Mouse (Mus musculus) CH12.LX (cell line): Measurements from ENCODE around the gene Rnf169. TPM values are rescaled to one million over a fixed set of nuclear protein-coding genes. Genes with fewer than 3 reads are reported as not detected.

Experiments
- DNase-seq: peaks from one replicate; pipeline ENCODE4 v3.0.0-alpha.2; 2013; ENCODE audit errors: extremely low read depth
- H3K27ac ChIP-seq: 2 replicates; pipeline ENCODE4 v1.5.1; 2012; ENCODE audit warnings: low read depth, mild to moderate bottlenecking, control low read depth, moderate library complexity; ENCODE audit not compliant: insufficient read depth
- H3K27me3 ChIP-seq: replicated peaks from 2 replicates; pipeline ENCODE3; 2012; ENCODE audit warnings: inconsistent platforms
- H3K36me3 ChIP-seq, 2 experiments: replicated peaks in 1 of 2; 2 replicates each; pipeline versions ENCODE3 to v1.6.1; 2012; ENCODE audit warnings: inconsistent platforms in 1 of 2, low read length in 1 of 2, mild to moderate bottlenecking in 1 of 2, mixed read lengths in 1 of 2, moderate library complexity in 1 of 2; ENCODE audit not compliant: control insufficient read depth in 1 of 2, insufficient read depth in 1 of 2
- H3K4me1 ChIP-seq, 2 experiments: 2 replicates each; pipeline ENCODE4 v1.6.1; 2012; ENCODE audit warnings: inconsistent platforms in 1 of 2, moderate library complexity in 1 of 2; ENCODE audit not compliant: insufficient read depth in 2 of 2, control insufficient read depth in 1 of 2
- H3K4me2 ChIP-seq: 2 replicates; pipeline ENCODE4 v1.6.1; 2012; ENCODE audit warnings: low read depth, mild to moderate bottlenecking, control low read depth; ENCODE audit not compliant: poor library complexity, insufficient read depth, severe bottlenecking
- H3K4me3 ChIP-seq, 3 experiments: fragments of 150-350 bp in 1 of 3; sonication (generic) in 1 of 3; replicated peaks in 1 of 3; 2 replicates each; pipeline versions ENCODE3 to v1.5.1; 2011 to 2012; ENCODE audit warnings: low read depth in 2 of 3, low read length in 2 of 3, mild to moderate bottlenecking in 2 of 3, moderate library complexity in 2 of 3, control low read depth in 1 of 3, improper control_type of control experiment in 1 of 3, inconsistent platforms in 1 of 3, mixed read lengths in 1 of 3; ENCODE audit not compliant: poor library complexity in 1 of 3
- H3K79me2 ChIP-seq: replicated peaks from 2 replicates; pipeline ENCODE4 v1.6.1; 2012; ENCODE audit warnings: mild to moderate bottlenecking, moderate library complexity; ENCODE audit not compliant: control insufficient read depth, poor library complexity, insufficient read depth, severe bottlenecking; ENCODE audit errors: extremely low read depth
- H3K9ac ChIP-seq: 2 replicates; pipeline ENCODE4 v1.6.1; 2012; ENCODE audit warnings: low read depth, mild to moderate bottlenecking, control low read depth, moderate library complexity; ENCODE audit not compliant: insufficient read depth
- H3K9me3 ChIP-seq: replicated peaks from 2 replicates; pipeline ENCODE3; 2012; ENCODE audit warnings: low read length, inconsistent platforms, mixed read lengths
- BHLHE40 ChIP-seq: IDR thresholded peaks from 2 replicates; pipeline ENCODE4 v1.6.1; 2011; ENCODE audit warnings: mild to moderate bottlenecking, low read depth, low read length, improper control_type of control experiment
- CHD1 ChIP-seq: IDR thresholded peaks from 2 replicates; pipeline ENCODE4 v1.6.1; 2012; ENCODE audit warnings: low read depth, low read length, improper control_type of control experiment, inconsistent platforms
- CHD2 ChIP-seq: IDR thresholded peaks from 2 replicates; pipeline ENCODE4 v1.6.1; 2011; ENCODE audit warnings: low read length, improper control_type of control experiment
- CTCF ChIP-seq, 2 experiments: IDR thresholded peaks in 1 of 2; conservative IDR thresholded peaks in 1 of 2; 2 replicates each; pipeline ENCODE4 v1.5.1; 2011 to 2012; ENCODE audit warnings: low read depth in 2 of 2, low read length in 2 of 2, improper control_type of control experiment in 1 of 2, inconsistent platforms in 1 of 2, mild to moderate bottlenecking in 1 of 2, moderate library complexity in 1 of 2
- E2F4 ChIP-seq: IDR thresholded peaks from 2 replicates; pipeline ENCODE4 v1.6.1; 2011; ENCODE audit warnings: low read depth, low read length, improper control_type of control experiment; ENCODE audit not compliant: insufficient replicate concordance
- ELF1 ChIP-seq: IDR thresholded peaks from 2 replicates; pipeline ENCODE4 v1.6.1; 2014; ENCODE audit warnings: low read depth, mild to moderate bottlenecking, inconsistent platforms, low read length, improper control_type of control experiment
- EP300 ChIP-seq: IDR thresholded peaks from 2 replicates; pipeline ENCODE4 v1.6.1; 2011; ENCODE audit warnings: low read length, improper control_type of control experiment
- ETS1 ChIP-seq: conservative IDR thresholded peaks from 2 replicates; pipeline ENCODE4 v1.6.1; 2012; ENCODE audit warnings: low read depth, mild to moderate bottlenecking, inconsistent platforms, low read length, improper control_type of control experiment, moderate library complexity
- GABPA ChIP-seq: IDR thresholded peaks from 2 replicates; pipeline ENCODE4 v1.6.1; 2012; ENCODE audit warnings: low read depth, low read length, improper control_type of control experiment, inconsistent platforms; ENCODE audit not compliant: insufficient replicate concordance
- HCFC1 ChIP-seq: IDR thresholded peaks from 2 replicates; pipeline ENCODE4 v1.6.1; 2012; ENCODE audit warnings: low read depth, mild to moderate bottlenecking, inconsistent platforms, low read length, improper control_type of control experiment
- IRF4 ChIP-seq: IDR thresholded peaks from 2 replicates; pipeline ENCODE4 v1.6.1; 2014; ENCODE audit warnings: low read depth, mild to moderate bottlenecking, inconsistent platforms, low read length, improper control_type of control experiment
- JUN ChIP-seq: IDR thresholded peaks from 2 replicates; pipeline ENCODE4 v1.6.1; 2011; ENCODE audit warnings: low read depth, mild to moderate bottlenecking, low read length, improper control_type of control experiment, moderate library complexity; ENCODE audit not compliant: insufficient read depth
- JUND ChIP-seq: conservative IDR thresholded peaks from 2 replicates; pipeline ENCODE4 v1.6.1; 2011; ENCODE audit warnings: low read depth, low read length, improper control_type of control experiment
- KAT2A ChIP-seq: IDR thresholded peaks from 2 replicates; pipeline ENCODE4 v1.6.1; 2012; ENCODE audit warnings: low read length, improper control_type of control experiment, inconsistent platforms; ENCODE audit not compliant: insufficient replicate concordance
- MAFK ChIP-seq: IDR thresholded peaks from 2 replicates; pipeline ENCODE4 v1.6.1; 2011; ENCODE audit warnings: low read length, improper control_type of control experiment; ENCODE audit not compliant: insufficient replicate concordance
- MAX ChIP-seq: IDR thresholded peaks from 2 replicates; pipeline ENCODE4 v1.6.1; 2011; ENCODE audit warnings: low read length, improper control_type of control experiment
- MAZ ChIP-seq: IDR thresholded peaks from 2 replicates; pipeline ENCODE4 v1.6.1; 2012; ENCODE audit warnings: low read depth, mild to moderate bottlenecking, inconsistent platforms, low read length, improper control_type of control experiment, moderate library complexity
- MEF2A ChIP-seq: IDR thresholded peaks from 2 replicates; pipeline ENCODE4 v1.6.1; 2014; ENCODE audit warnings: low read depth, mild to moderate bottlenecking, inconsistent platforms, low read length, improper control_type of control experiment, borderline replicate concordance
- MXI1 ChIP-seq: IDR thresholded peaks from 2 replicates; pipeline ENCODE4 v1.6.1; 2011; ENCODE audit warnings: mild to moderate bottlenecking, low read depth, low read length, improper control_type of control experiment
- MYC ChIP-seq: IDR thresholded peaks from 2 replicates; pipeline ENCODE4 v1.6.1; 2011; ENCODE audit warnings: low read depth, mild to moderate bottlenecking, improper control_type of control experiment, low read length
- NELFE ChIP-seq: IDR thresholded peaks from 2 replicates; pipeline ENCODE4 v1.6.1; 2011; ENCODE audit warnings: low read depth, low read length, improper control_type of control experiment
- NRF1 ChIP-seq: IDR thresholded peaks from 2 replicates; pipeline ENCODE4 v1.6.1; 2014; ENCODE audit warnings: low read depth, mild to moderate bottlenecking, inconsistent platforms, low read length, improper control_type of control experiment, moderate library complexity
- PAX5 ChIP-seq: IDR thresholded peaks from 2 replicates; pipeline ENCODE4 v1.6.1; 2012; ENCODE audit warnings: low read length, inconsistent platforms, mixed read lengths
- POLR2A ChIP-seq: IDR thresholded peaks from 2 replicates; pipeline ENCODE4 v1.6.1; 2011; ENCODE audit warnings: low read depth, mild to moderate bottlenecking, improper control_type of control experiment, low read length
- POLR2AphosphoS2 ChIP-seq: IDR thresholded peaks from 2 replicates; pipeline ENCODE4 v1.6.1; 2011; ENCODE audit warnings: low read depth, low read length, improper control_type of control experiment
- RAD21 ChIP-seq: IDR thresholded peaks from 2 replicates; pipeline ENCODE4 v1.6.1; 2011; ENCODE audit warnings: low read depth, mild to moderate bottlenecking, low read length, improper control_type of control experiment, moderate library complexity
- RCOR1 ChIP-seq: conservative IDR thresholded peaks from 2 replicates; pipeline ENCODE4 v1.6.1; 2012; ENCODE audit warnings: low read depth, mild to moderate bottlenecking, inconsistent platforms, low read length, improper control_type of control experiment
- SIN3A ChIP-seq: IDR thresholded peaks from 2 replicates; pipeline ENCODE4 v1.6.1; 2012; ENCODE audit warnings: low read length, improper control_type of control experiment, inconsistent platforms
- SMC3 ChIP-seq: IDR thresholded peaks from 2 replicates; pipeline ENCODE4 v1.6.1; 2011; ENCODE audit warnings: low read depth, low read length, improper control_type of control experiment
- TBP ChIP-seq: conservative IDR thresholded peaks from 2 replicates; pipeline ENCODE4 v1.6.1; 2011; ENCODE audit warnings: low read depth, low read length, improper control_type of control experiment
- TCF12 ChIP-seq: IDR thresholded peaks from 2 replicates; pipeline ENCODE4 v1.6.1; 2014; ENCODE audit warnings: low read depth, mild to moderate bottlenecking, inconsistent platforms, low read length, improper control_type of control experiment
- UBTF ChIP-seq: IDR thresholded peaks from 2 replicates; pipeline ENCODE4 v1.6.1; 2012; ENCODE audit warnings: low read depth, mild to moderate bottlenecking, inconsistent platforms, low read length, improper control_type of control experiment, moderate library complexity
- USF1 ChIP-seq: IDR thresholded peaks from 2 replicates; pipeline ENCODE4 v1.6.1; 2014; ENCODE audit warnings: low read depth, mild to moderate bottlenecking, inconsistent platforms, low read length, improper control_type of control experiment
- USF2 ChIP-seq: conservative IDR thresholded peaks from 2 replicates; pipeline ENCODE4 v1.6.1; 2011; ENCODE audit warnings: low read depth, low read length, improper control_type of control experiment
- ZC3H11A ChIP-seq: IDR thresholded peaks from 2 replicates; pipeline ENCODE4 v1.6.1; 2012; ENCODE audit warnings: low read depth, mild to moderate bottlenecking, inconsistent platforms, low read length, improper control_type of control experiment
- ZKSCAN1 ChIP-seq: IDR thresholded peaks from 2 replicates; pipeline ENCODE4 v1.6.1; 2012; ENCODE audit warnings: low read depth, inconsistent platforms, low read length, improper control_type of control experiment, borderline replicate concordance
- ZMIZ1 ChIP-seq: IDR thresholded peaks from 2 replicates; pipeline ENCODE4 v1.6.1; 2012; ENCODE audit warnings: low read depth, mild to moderate bottlenecking, inconsistent platforms, low read length, improper control_type of control experiment
- ZNF384 ChIP-seq: IDR thresholded peaks from 2 replicates; pipeline ENCODE4 v1.6.1; 2012; ENCODE audit warnings: low read depth, low read length, improper control_type of control experiment, inconsistent platforms
- dilution Hi-C: fragments of 300-500 bp; cut with MboI; formaldehyde crosslinking; loops from 2 replicates; pipeline ENCODE4 v1.14.3; 2020; ENCODE audit warnings: low sequenced_read_pairs; ENCODE audit not compliant: extremely low pct_unique_long_range_greater_than_20kb, extremely low pct_ligation_motif_present
- in situ Hi-C: fragments of 300-500 bp; cut with MboI; formaldehyde crosslinking; loops from 3 replicates; pipeline ENCODE4 v1.14.3; 2019; ENCODE audit warnings: low sequenced_read_pairs, low pct_ligation_motif_present, low pct_unique_long_range_greater_than_20kb, mixed read lengths
- polyA plus RNA-seq: library from polyadenylated mRNA; unstranded; fragments of >175 nt; gene quantifications from 2 replicates; pipeline ENCODE4 v1.2.1, GENCODE M21; 2012; ENCODE audit warnings: low read depth; ENCODE audit not compliant: insufficient read length
- total RNA-seq, 2 experiments: library from RNA; depleted of rRNA; stranded (reverse); fragments of 300-350 nt in 1 of 2; fragments of >200 nt in 1 of 2; gene quantifications; 2 replicates each; pipeline ENCODE4 v1.2.3; 2012 to 2014

Gene Rnf169
- total RNA-seq (2012; rRNA removed) (8.9 and 11.4 TPM in 2 replicates), total RNA-seq (2014; rRNA removed) (5.2 and 5.4 TPM in 2 replicates), polyA plus RNA-seq (3.7 and 3.9 TPM in 2 replicates)

GRCm38 (mm10) chr7:99980132-99980591 lies at the start of gene Rnf169:
Gene Rnf169, minus strand, starts transcription at chr7:99980448.
- peak within 1 kb of the TSS; percentile 1; the same call in 1 of the 2 replicates for H3K27ac ChIP-seq
- peak within 1 kb of the TSS; percentile 99 for H3K9ac ChIP-seq
- TF ChIP-seq USF1 (no peak), NELFE (peak; percentile 87), ELF1 (peak; percentile 63), CHD2 (no peak), RCOR1 (no peak), JUND (no peak), SMC3 (no peak), KAT2A (0 out of 2 replicates have a peak, but pooled peaks have one; percentile 30), JUN (no peak), HCFC1 (peak; percentile 62), TBP (peak; percentile 56; the same call in 1 of the 2 replicates), MEF2A (peak; percentile 25; the same call in 1 of the 2 replicates), ZC3H11A (no peak), POLR2A (peak; percentile 90), GABPA (no peak), MAZ (peak; percentile 77; the same call in 1 of the 2 replicates), ZKSCAN1 (no peak), CHD1 (no peak), ZMIZ1 (peak; percentile 89), MYC (no peak), EP300 (no peak), RAD21 (no peak), POLR2AphosphoS2 (no peak), UBTF (peak; percentile 46; the same call in 1 of the 2 replicates), USF2 (no peak), NRF1 (peak; percentile 61), MXI1 (no peak), TCF12 (peak; percentile 90), IRF4 (peak; percentile 53; the same call in 1 of the 2 replicates), BHLHE40 (no peak), SIN3A (peak; percentile 56), E2F4 (no peak; the same call in 1 of the 2 replicates), MAFK (no peak), ETS1 (no peak; the same call in 1 of the 2 replicates), CTCF (conservative IDR thresholded peaks at IDR 0.05 in 1 of 2, IDR thresholded peaks at IDR 0.05 in 1 of 2; ENCODE audit: low read depth in 2 of 2, low read length in 2 of 2) (no peak), ZNF384 (no peak), MAX (0 out of 2 replicates have a peak, but pooled peaks have one; percentile 30), PAX5 (no peak)
- dilution Hi-C loops: no loop called here
- peak within 1 kb of the TSS; percentile 83 for H3K4me2 ChIP-seq
- peaks cover 2% of the 10 kb centered on the region for H3K9me3 ChIP-seq
- no peaks in the 10 kb centered on the region for H3K27me3 ChIP-seq
- peaks cover 0 to 36% of the 10 kb centered on the region in 2 experiments; a peak in 2 of 4 replicates for H3K4me1 ChIP-seq
- H3K4me3 ChIP-seq: peak within 1 kb of the TSS; percentile 72 to 94 (median 91)
- H3K36me3 ChIP-seq: peaks cover 0 to 6% of the 10 kb centered on the region in 2 experiments
- peaks cover 25% of the 10 kb centered on the region for H3K79me2 ChIP-seq
- in situ Hi-C loops: no loop called here
- DNase-seq: peak; percentile 92
